Mouse (Mus musculus) A20 (cell line): Measurements from ENCODE around the gene Mrpl33.
"Not testable (repeated sequence)": the region's sequence is repeated elsewhere in the genome, so short reads cannot be mapped to it uniquely, and the experiment has no call there.

ENCODE experiments used
- DNase-seq: peaks from one replicate; pipeline ENCODE4 v3.0.0-alpha.2; 2011; ENCODE audit warnings: low read depth, low spot score

Mrpl33 gene

DNA sequence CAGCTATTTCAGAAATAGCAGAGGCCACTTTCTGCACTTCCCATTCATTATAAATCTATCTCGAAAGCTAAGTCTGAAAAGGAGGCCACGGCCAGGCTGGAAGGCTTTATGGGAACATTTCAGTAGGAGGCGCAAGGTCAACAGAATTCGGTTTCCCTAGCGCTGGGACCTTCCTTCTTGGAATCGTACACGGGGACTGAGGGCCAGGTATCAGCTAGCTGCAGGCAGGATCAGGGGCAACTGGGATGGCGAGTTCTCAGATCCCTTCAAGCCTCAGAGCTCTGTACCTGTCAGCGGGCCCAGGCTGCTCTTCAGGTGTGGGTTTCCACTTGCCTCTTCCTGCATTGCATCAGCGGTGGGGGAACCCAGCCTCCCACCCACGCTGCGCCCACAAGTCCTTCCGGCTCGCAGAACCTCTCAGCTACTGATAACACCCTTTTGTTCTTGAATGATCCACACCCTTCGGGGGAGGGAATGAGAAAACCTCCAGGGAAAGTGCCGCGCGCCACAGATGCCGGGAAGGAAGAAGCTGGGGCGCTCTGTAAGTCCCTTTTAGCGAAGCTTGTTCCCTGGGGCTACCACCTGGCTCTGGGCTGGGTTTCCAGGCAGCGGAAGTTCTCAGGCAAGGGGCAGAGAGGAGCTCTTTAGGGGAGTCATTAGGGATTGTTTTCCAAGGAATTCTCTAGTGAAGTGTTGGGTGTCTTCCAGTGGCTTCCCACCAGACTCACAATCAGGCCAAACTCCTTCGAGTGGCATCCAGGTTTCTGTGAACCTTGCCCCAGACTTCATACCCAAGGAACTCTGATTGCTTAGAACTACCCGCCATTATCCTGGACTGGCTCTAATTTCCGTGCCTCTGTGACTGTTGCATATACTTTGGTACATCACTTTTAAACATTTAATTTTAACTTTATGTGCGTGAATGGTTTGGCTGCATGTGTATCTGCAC, at the start of gene Mrpl33:
Gene Mrpl33, plus strand, starts transcription at position 455 of the 949 bp plus-strand sequence.
- peak; percentile 67 for DNase-seq

DNA sequence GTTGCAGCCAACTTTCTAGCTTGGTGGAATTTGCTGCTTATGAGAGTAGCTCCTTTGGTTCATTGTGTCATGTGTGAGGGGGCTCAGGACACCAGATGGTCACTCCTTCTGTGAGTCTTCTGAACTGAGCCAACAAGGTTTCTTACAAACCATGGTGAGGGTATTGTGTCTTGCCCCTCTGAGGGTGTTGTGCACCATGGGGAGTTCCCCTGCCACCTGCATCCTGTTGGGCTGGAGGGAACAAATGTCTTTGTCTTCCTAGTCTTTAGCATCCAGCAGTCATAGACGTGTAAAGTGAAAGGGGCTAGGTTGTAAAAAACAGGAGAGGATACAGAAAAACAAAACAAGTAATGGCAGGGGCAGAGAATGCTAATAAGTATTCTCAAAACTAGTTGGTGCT, 37.3 kb upstream of the Mrpl33 start:
- no peak for DNase-seq

DNA sequence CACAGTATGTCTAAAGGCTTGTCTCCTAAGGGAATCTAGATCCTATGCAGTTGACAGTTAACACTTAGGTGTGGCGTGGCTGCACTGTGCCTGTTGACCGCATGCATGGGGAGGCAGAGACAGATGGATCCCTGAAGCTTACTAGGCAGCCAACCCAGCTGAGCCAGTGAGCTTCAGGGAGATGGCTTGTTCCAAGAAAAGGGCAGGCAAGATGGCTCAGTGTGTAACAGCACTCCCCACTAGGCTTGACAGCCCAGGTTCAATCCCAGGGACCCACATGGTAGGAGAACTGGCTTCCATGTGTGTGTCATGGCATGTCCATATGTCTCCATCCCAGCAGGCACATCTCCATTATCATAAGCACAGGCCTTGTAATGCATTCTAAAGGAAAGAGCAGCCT, 36.4 kb upstream of the Mrpl33 start:
- no peak for DNase-seq

DNA sequence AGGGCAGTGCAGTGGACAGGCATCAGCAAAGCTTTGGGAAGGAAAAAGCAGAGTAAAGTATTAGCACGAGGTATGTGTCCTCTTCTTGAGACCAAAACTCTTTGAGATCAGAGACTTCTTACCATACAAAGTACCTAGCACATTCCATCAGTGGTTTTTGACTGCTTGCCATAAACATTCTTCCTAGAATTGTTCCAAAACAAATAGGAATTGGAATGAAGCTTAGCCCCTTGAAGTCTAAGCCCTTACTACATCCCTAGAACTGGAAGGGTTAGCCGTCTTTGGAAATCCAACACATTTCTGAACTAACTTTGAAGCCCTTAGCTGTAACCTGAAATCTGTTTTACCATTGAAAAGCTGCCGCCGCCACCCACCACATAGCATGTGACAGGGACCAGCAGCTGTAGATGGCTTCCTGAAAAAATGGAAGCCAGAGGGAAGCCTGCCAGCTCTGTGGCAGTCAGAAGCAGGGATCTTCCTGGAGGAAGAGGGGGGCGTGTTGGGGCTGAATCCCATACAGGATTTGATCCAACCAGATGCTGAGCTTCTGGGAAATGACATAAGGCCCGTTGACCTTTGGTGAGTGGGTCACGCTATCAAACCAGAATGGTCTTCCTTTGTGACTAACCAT, 34.6 kb upstream of the Mrpl33 start:
- no peak for DNase-seq

DNA sequence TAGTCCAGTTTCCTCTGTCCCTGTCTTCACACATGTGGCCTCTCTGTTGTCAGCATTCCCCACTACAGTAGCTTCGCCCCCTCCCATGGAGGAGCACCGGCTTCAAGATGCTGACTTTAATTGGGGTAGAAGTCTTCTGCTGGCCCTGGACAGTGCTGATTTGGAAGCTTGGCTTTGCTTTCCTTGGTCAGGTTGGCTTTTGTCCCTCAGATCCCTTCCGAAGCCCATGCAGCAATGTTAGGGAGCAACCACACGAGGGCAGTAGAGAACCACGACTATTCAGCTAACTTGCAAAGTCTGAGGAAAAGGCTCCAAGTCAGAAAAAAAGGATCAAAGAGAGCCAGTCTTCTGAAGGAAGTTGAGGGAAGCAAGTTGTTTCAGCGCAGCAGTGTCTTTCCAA, 33.2 kb upstream of the Mrpl33 start:
- peak; percentile 51 for DNase-seq

DNA sequence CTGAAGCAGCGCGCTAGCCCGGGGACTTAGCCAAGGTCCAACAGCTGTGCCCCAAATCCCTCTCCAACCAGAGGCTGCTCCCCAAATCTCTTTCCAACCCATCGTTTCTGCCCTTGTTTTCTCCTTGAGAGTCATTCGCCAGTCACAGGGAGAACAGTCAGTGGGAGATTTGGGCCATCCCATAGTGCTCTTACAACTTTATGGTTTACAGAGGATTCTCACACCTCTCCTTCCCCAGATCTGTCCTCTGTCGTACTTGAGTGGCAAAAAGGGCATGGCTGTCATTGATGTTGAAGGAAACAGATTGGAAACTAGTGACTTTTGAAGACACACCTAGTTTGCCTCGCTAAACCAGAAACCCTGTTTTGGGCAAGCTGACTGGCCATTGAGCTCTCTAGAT, 32.8 kb upstream of the Mrpl33 start:
- DNase-seq, result no peak

DNA sequence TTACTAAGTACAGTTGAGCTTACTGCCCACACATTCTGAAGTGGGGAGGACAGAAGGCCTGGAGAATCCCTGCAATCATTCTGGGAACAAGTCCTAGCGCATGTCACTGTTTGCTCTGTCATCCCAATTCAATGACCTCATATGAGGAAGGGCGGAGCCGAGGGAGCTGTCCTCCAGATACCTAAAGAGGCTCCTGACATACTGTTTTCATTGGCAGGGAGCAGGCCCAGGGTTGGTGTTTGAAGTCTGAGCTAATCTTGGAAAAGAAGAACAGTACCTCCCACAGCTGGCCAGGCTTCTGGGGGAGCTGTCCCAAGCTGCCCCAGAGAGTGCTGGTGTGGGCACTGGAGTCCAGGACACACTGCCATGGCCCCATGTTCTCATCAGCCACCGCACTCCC, 31.8 kb upstream of the Mrpl33 start:
- no peak for DNase-seq

DNA sequence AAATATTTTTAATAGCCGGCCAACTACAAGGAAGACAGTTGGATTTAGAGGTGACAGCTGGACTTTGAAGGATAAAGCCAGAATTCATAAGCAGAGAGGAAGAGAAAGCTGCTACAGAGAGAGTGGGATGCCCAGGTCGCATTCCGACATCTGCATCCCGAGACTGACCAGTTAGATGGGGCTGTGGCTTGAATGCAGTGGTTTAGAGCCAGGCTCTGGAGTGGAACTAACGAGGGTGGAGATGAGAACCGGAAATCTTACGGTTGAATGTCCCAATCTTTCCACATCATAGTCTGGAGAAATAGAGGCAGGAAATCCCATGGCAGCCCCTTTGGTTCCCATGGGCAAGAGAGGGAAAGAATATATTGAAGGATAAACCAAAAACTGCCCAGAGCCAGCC, 30.7 kb upstream of the Mrpl33 start:
- no peak for DNase-seq

DNA sequence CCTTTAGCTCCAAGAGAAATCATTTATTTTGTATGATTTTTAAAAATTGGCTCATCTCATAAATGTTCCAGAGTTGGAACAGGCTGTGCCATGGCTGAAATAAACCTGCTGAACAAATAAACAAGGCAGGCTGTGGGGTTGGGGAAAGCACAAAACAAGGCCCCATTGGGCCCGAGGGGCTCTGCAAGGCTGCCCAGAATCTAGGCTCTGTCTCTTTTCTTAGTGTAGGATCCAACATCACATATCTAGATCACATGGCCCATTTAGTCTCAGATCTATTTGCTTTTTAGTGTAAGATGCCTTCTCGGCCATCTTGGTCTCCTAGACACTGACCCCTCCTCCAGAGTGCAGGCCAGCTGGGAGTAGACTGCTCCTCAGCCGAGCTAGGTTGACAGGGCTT, 30.3 kb upstream of the Mrpl33 start:
- DNase-seq, result no peak

DNA sequence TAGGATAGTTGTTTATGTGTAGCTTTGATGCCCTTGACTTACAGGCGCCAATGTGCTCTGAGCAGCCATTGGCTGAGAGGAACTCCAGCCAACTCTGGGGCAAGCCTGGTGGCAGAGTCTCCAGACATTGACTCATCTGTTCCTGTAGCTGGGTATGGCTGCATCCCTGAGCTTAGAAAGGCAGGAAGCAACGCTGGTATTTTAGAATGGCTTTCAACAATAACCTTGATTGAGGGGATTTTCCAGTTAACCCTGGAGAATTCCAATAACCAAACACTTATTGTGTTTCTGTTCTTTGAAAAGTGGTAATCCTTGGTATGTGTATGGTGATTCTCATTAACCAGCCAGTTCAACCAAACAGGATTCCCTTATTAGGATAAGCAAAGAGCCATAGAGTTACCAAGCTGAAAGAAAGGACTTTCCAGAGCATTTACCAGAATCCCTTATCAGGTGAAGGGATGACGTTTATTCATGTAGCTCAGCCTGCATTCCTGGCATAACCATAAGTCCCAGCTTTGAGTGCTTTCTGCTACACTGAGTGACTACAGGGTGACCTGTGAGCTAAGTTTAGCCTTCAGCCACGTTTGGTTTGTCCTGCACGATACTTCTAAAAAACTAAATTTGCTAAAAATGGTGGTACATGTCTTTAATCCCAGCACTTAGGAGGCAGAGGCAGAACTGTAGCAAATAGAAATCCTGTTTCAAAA, 28.6 kb upstream of the Mrpl33 start:
- no peak for DNase-seq

DNA sequence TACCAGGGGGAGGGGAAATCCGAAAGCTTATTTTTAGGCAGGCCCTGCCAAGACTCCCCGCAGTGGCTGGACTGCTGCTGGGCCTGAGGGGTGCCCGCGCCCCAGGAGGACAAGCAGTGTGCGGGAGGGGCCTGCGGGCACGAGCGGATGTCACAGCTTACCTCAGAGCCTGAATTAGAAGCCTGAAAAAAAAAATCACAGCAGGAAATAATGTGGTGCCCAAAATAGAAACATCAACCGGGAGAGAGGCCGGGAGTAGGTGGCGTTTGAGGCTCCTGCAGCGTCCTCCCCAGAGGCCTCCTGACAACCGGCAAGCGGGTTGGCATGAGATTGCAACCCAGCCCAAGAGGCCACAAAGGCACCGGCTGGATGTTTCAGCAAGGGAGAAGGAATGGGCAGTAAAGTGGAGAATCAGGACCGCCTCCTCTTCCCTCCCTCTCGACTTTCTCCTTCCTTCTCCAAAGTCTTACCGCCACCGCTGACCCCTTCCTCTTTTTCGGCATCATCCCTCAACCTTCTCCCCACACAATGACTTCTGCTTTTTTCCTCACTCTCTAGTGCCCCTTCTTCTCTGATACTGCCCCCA, 25.6 kb upstream of the Mrpl33 start:
- DNase-seq, result no peak

DNA sequence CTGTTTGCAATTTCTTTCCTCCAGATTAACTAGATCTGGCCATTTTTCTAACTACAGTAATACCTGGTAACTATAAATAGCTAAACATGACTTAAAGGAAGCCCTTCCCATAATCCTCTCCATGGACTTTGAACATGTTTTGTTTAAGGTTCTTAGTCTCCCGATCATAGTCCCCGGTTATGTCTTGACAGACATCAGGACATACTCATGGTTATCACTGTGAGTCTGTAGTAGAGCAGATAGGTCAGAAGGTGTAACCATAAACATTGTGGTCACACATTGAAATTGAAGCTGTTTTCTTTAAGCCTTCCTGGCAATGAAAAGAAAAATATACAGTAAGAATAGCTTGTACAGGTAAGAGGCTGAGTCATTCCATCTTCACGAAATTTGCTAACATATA, 23.0 kb upstream of the Mrpl33 start:
- DNase-seq, result no peak

DNA sequence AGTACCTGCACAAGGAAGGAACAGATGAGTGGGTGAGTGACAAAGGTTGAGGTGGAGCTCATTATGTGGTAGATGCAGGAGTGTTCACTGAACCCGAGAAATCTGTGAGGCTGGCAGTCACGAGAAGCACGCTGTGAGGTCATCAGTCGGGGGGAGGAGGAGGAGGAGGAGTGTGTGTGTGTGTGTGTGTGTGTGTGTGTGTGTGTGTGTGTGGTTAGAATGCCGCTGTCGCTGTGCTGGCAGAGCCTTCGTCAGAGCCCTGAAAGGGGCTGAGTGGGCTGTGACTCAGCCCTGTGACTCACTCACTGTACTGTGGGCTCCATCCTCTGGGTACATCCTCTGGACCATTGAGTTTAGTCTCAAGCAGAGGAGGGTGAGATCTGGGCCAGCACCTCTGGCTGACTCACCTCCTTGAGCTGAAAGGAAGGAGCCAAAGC, 20.2 kb upstream of the Mrpl33 start:
- no peak for DNase-seq

DNA sequence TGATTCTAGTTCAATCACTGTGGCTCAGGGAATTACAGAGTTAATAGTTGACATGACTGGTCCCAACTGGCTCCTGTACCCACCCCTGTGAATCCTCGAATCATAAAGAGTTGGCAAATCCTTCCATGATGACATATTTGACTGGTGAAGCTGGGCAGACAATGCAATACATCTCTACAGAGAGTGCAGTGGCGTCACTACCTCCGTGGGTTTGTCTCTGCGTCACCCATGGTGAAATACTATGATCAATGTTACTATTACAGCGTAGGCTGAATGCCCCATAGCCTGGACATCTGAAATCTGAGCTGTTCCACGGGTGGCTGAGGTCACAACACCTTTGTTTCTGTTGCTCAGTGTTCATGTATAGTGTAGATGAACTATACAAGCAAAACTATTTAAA, 15.5 kb upstream of the Mrpl33 start:
- no peak for DNase-seq

DNA sequence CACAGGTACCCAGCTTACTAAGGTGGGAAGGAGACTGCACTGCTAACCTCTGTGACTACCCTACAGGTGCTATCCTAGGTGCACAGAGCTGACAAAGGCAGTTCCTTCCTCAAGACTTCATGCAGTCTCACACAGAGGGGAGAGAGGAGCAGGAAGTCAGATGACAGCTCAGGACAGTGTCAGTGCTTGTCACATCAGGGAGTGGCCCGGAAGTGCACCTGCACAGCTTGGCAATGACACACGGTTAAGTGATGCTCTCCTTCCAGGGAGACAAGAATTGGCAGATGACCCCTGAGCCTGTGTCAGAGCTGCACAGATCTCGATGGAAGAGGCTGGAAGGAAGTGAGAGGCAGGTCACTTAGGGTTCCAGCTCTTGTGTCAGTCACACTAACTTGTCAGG, 14.8 kb upstream of the Mrpl33 start:
- peak; percentile 16 for DNase-seq

DNA sequence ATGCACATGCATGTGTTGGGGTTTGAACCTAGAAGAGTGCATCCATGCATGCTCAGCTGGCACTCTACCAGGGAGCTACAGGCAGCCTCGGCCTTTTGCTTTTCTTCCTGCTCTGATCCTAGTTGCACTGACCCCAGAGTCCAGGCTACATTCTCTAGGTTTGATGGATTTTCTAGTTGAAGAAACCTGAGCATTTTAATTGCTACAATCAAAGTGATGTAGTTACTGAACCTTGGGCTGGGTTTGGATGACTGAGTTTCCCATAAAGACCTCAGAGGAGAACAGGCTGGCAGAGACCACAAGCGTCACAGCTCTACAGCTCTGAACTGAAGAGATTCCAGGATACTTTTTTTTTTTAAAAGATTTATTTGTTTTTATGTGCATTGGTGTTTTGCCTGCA, 13.5 kb upstream of the Mrpl33 start:
- DNase-seq, result no peak

DNA sequence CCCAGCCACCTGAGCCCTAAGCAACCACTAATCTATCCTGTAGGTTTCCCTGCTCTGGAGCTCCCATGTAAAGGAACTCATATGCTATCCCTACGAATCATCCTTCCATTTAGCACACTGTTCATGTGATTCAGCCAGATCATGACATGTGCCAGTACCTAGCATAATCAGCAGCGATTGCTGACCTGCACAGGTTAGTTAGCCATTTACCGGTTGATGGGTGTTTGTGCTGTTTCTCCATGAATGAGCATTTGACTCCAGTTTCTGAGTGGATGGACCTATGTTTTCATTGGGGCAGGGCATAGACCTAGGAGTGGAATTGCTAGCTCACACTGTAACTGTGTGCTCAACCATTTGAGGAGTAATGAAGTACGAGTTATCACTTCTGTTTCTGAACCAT, 11.2 kb upstream of the Mrpl33 start:
- DNase-seq, result no peak

DNA sequence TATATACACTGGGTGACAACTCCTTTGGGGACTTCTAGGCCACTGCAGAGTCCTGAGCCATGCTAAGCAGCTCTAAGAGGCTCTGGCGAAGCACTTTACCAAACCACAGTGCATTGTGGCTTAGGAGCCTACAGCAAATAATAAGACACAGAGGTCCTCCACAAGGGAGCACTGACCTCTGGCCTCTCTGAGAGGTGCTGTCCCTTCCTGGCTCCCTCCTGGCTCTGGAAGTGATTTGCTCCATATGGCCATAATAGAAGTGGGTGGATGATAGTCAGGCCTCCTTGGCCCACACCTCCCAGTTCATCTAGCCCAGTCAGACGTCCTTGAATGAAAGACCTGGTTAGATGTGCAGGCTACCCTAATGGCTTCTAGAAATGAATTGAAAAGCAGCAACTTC, 8.7 kb upstream of the Mrpl33 start:
- DNase-seq, result no peak

DNA sequence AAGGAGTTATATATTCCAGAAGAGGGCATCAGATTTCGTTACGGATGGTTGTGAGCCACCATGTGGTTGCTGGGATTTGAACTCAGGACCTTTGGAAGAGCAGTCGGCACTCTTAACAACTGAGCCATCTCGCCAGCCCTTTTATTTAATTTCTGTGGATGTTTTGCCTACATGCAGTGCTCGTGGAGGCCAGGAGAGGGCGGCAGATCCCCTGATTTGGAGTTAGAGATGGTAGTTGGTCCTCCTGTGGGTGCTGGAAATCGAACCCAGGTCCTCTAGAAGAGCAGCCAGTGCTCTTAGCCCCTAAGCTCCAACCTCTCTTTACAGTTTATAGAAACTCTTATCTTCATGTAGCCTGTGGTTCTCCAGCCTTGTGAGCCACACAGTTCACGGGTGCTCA, 8.1 kb upstream of the Mrpl33 start:
- not testable (repeated sequence) for DNase-seq

DNA sequence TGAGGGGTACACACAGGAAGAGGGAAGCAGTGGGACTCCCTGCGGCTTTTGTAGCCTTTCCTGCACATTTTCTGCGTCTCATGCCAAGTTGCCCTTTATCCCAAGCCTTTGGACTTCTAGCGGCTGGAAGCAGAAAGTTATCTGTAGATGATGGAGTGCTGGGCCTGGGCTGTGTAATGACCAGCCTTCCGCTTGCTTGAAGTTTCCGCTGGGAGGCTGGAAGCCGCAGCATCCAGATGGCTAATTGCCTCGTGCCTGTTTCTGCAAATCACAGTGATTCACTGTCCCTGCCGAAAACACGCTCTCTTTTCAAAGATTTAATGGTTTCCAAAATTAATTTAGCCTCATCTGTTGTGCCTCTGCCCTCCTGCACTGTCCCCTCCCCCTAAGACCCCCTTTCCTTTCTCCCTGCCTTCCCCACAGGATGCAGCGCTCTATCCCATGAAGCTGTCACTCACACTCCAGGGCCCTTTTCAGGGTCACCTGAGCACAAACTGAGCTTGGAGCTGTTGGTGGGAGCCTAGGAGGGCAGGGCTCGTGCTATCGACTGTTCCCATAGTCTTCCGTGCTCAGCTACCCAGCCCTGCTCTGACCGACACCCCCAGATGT, 6.9 kb upstream of the Mrpl33 start:
- no peak for DNase-seq

DNA sequence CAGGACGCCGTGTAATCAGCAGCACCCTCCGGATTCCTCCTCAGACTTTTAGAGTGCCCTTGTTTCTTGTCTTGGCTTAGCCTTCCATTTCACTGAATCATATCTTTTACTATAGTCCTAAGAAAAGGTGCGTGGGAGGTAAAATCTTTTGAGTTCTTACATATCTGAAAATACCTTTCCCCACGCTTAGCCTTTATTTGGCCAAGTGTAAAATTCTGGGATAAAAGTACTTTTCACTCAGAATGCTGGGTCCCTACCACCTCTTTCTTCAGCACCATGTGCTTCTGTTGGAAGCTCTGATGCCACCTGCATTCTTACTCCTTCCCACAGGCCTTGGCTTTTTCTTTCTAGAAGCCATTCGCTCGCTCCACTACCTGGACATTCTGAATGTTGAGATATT, 5.6 kb upstream of the Mrpl33 start:
- no peak for DNase-seq

DNA sequence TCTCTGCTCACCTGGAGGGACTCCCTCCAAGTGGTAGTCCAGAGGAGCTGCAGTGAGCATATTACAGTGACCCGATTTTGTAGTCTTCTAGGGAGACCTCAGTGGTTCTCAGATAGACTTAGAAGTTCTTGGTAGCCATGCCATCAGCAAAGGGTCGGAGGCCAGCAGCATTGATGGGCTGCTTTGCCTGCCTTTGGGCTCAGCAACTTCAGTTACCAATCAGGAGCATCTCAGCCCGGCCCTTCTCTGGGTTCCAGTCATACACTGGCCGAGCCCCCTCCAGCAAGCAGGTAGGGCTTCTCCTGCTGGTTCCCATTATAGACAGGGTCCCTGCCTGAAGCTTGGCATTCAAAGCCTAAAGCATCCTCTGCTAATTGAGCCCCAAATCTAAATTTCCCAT, 867 bp upstream of the Mrpl33 start:
- peak; percentile 33 for DNase-seq
